Mouse (Mus musculus): Measurements from ENCODE around the gene Olfr922.

- TF ChIP-seq GATA1 (IDR thresholded peaks at IDR 0.05; ENCODE audit: low read depth, low read length) (no peak), CTCF (IDR thresholded peaks at IDR 0.05 in 2 of 3, conservative IDR thresholded peaks at IDR 0.05 in 1 of 3; ENCODE audit: control insufficient read depth in 1 of 3, insufficient read depth in 1 of 3, low read depth in 2 of 3, low read length in 3 of 3, poor library complexity in 1 of 3, severe bottlenecking in 1 of 3) (no peak), E2F4 (IDR thresholded peaks at IDR 0.05; ENCODE audit: borderline replicate concordance, low read depth, low read length) (no peak), ETS1 (IDR thresholded peaks at IDR 0.05; ENCODE audit: low read depth, low read length) (no peak), ZNF384 (IDR thresholded peaks at IDR 0.05; ENCODE audit: low read depth, low read length) (no peak), MYC (IDR thresholded peaks at IDR 0.05; ENCODE audit: low read depth, low read length) (no peak), EP300 (IDR thresholded peaks at IDR 0.05; ENCODE audit: low read depth in 1 of 2, low read length in 2 of 2) (no peak), RAD21 (IDR thresholded peaks at IDR 0.05; ENCODE audit: low read depth, low read length) (no peak), MEF2A (IDR thresholded peaks at IDR 0.05; ENCODE audit: extremely low read depth, insufficient replicate concordance, low read depth, low read length, poor library complexity, severe bottlenecking) (no peak)
Observed at GRCm38 (mm10) chr9:38854760-38855159, 40.3 kb downstream of the Olfr922 start, which contains the start of gene Olfr26.
